Mouse (Mus musculus): ENCODE data around the gene Pak7. TPM values are rescaled to one million over a fixed set of nuclear protein-coding genes. Genes with fewer than 3 reads are reported as not detected.

The Pak7 gene
- total RNA-seq, 2 experiments from 2014 or later = 24.2 to 27.7 TPM

DNA sequence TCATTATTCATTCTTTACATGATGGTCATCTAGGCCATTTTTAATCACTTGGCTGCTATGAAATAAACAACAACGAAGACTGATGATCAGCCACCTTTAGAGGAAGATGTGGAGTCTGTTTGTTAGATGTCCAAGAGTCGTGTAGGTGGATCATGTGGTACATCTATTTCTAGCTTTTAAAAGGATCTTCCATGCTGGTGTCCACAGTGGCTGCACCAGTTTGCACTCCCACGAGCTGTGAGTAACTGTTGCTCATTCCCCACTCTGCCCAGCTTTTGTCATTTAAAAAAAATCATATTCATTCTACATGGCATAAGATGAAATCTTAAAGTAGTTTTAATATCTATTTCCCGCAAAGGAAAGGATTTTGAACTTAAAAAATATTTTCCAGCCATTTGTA lies 183.7 kb downstream of the Pak7 start:
- DNase-seq (ENCODE audit: extremely low spot score in 1 of 2, low spot score in 1 of 2) = no peak

DNA sequence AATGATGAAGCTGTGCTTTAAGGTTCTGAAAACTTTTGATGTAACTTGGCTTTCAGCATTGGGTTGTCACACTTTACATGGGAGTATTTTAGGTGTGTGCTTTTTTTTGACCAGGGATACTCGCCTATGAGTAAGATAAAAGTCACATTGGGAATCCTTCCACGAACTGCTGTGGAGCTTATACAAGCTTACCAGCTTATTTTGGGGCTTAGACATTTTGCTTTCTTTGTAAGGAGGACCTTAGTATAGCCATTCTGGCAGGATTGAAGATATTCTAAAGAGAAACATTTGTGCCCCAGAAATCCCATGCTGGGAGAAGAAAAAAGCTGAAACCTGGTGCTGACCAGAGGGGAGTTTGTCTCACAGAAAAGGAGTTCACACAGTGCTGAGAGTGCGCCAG lies 212.7 kb downstream of the Pak7 start:
- no peak for DNase-seq (ENCODE audit: extremely low spot score in 1 of 2, low spot score in 1 of 2)

DNA sequence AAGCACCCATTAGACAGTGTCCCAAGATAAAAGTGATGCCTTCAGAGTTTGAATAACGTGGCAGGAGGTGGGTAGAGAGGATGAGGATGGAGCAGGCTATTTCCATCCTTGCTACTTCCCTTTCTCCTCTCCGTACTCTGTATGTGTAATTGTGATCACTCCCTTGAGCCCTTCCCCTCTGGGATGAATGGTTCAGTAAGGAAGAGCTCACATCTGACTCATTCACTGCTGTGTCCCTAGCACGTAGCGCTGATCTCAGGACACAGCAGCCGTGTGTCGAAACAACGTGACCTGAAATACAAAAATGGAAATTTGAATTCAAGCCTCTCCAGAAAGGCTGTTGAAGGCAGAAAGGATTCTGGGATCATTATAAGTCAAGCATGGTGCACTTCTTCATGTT lies 237.0 kb downstream of the Pak7 start:
- no peak for DNase-seq (ENCODE audit: extremely low spot score in 1 of 2, low spot score in 1 of 2)

DNA sequence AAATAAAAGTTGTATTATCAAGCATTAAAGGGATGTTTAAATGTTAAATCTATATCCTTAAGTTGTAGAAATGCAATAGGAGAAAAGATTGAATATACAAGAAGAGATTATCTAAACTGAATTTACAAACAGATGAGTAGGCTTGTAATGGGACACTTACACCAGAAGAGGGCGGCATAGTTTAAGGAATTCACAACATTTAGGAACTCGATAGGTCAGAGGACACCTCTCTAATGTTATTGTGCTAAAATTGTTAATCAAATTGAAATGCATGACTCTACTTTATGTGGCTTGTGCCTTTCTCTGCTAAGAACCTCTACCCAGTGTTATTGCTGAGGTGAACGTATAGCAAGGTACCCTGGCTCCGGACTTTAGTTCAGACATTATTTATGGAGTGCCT lies 238.2 kb downstream of the Pak7 start:
- DNase-seq (ENCODE audit: extremely low spot score in 1 of 2, low spot score in 1 of 2) = no peak

DNA sequence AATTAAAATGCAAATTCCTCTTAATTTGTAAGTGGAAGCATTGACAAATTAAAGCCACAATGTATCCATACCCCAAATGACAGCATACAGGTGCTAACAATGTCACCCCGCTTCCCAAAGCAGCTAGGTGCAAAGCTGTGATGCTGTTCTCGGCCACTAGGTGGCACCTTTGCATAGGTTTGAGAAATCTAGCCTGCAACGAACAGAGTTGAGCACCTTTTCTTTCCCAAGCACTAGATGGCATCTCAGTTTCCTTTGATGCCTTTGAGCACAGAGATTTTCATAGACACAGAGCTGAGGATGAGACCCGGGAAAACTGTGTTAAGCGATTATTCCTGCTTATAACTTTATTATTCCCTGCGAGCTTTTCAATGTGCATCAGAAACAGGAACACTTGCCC lies 238.8 kb downstream of the Pak7 start:
- DNase-seq (ENCODE audit: extremely low spot score in 1 of 2, low spot score in 1 of 2) = peak; percentile 63 to 93

DNA sequence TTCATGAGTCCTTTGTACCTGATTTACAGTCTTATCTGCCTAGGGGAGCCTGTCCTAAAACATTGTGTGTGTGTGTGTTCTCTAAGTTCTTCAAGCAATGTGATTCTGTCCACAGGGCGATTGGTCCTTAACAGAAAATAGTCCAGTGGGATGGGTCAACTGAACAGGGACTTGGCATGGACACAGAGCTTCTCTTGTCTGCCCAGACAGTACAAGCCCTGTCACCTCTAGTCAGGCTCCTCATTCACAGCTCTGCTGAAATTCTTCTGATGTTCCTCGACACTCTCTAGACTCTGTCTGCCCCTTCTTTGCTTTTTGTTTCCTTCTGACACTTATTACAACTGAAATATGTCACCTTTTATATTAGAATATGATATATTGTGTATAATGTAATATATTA lies 247.0 kb downstream of the Pak7 start:
- no peak for DNase-seq (ENCODE audit: extremely low spot score in 1 of 2, low spot score in 1 of 2)

DNA sequence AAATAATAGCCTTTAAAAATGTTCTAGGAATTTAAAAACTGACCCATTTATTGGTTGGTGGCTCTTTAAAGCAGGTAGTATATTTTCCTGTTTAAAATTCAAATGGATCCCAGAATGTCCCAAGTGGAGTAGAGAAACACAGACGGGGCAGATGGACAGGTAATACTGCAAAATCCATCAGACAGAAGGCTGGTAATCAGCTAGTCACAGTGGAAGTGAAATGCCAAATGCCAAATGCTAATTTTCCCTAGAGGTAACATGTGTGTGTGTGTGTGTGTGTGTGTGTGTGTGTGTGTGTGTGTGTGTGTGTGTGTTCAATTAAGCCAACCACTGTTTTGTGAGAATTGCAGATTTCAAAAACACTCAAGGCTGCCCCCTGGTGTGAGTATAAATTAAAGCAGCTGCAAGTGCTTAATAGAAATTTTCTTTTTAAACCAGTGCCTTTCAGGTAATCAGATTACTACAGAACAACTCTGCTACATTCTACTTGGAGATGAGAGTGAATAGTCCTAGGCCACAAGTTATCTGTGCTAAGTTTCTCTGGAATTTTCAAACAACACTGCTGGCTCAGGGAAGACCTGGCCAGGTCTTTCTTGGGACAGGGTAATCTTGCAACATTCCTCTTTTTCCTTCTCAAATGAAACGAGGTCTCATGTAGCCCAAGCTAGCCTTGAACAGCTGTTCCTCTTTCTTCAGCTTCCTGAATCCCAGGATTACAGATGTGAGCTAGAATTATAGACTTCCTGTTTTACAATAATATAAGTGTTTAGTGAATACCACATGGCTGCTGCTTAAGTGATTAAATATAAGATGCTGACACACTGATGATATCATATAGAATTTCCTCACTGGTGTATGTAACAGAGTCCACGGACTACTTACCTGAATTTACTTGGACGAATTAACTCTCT lies 248.4 kb downstream of the Pak7 start:
- DNase-seq (ENCODE audit: extremely low spot score in 1 of 2, low spot score in 1 of 2) = peak in 1 of 2 experiments; percentile 70

DNA sequence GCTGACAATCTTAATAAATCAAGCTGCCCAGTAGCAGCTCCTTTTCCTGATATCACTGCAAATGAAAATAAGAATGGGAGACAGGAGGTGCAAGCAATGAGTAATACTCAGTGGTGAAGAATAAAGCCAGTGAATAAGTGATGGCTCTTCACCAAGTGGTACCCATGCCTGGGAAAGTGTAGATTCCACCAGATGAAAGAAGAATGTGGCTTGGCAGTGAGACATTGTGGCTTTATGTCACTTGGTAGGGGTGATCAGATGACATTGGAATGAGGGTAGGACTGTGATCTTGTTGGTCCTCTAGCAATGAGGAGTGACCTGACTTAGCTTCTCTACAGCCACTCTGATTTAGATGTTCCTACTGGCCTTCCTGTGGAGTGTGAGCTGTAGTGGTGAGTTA lies 249.3 kb downstream of the Pak7 start:
- DNase-seq (ENCODE audit: extremely low spot score in 1 of 2, low spot score in 1 of 2) = no peak

DNA sequence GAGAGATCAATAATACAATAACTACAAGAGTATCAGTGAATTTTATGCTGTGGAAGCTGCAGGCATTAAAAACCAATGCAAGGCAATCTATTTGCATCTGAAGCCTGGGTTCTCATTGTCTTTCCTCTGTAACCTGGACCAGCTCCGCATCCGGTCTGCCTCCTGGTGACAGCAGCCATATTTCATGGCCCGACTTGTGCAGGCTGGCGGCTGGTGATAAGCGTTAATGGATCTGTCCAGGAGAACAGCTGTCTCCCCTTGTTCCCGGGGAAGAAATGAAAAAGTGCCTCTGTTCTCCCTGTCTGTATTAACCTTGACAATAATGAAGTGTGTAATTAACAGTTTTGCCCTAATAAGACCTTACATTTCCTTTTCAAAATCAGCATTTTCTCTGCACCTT lies 265.9 kb downstream of the Pak7 start:
- DNase-seq (ENCODE audit: extremely low spot score in 1 of 2, low spot score in 1 of 2) = no peak

DNA sequence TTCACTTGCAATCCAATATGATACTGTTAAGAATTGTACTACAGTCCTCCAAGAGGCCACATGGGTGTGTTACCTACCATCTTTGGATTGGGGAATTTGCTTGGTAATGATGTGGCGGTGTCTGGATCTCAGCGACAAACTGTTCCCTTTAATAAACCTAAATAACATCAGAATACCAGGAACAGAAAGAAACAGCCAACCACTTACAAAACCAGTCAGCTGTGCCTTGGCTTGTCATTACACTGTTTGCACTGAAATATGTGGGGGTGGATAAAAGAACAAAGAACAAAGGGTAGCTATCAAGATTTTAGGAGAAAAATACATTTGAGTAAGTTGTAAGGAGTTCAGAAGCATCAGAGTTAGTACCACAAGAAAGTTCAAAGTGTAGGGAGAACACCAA lies 269.8 kb downstream of the Pak7 start:
- DNase-seq (ENCODE audit: extremely low spot score in 1 of 2, low spot score in 1 of 2) = no peak

DNA sequence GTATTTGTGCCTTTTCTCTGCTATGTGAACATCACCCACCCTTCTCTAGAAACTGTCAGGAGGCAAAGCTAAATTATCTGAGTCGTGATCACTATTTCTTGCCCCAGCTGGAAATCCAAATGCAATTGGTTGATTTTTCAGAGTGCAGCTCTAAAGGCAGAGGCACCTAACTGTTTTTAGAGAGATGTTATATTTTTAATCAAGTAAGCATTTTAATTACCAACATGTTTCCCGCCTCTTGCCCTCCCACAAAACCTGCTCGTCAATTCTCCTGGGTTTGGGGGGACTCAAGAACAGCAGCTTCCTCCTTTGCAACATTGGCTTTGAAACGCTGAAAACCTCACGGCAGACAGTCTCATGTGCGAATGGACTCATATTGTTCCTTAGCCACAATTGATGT lies 274.4 kb downstream of the Pak7 start:
- no peak for DNase-seq (ENCODE audit: extremely low spot score in 1 of 2, low spot score in 1 of 2)

DNA sequence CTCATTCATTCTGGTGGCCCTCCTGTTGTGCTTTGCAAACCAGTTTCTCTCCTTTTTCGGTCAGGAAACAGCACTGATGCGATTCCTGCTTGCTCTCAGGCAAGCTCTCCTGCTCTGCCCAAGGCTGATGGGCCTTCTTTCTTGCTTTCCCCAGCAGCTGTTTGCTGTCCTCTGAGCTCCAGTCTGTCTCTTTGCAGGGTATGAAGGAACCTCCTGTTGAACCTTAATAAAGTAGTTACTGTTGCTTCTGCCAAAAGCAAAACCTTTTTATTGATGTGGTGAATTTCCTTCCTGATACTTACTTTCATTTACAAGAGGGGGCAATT lies 278.8 kb downstream of the Pak7 start:
- peak in 1 of 2 experiments; percentile 20 for DNase-seq (ENCODE audit: extremely low spot score in 1 of 2, low spot score in 1 of 2)

DNA sequence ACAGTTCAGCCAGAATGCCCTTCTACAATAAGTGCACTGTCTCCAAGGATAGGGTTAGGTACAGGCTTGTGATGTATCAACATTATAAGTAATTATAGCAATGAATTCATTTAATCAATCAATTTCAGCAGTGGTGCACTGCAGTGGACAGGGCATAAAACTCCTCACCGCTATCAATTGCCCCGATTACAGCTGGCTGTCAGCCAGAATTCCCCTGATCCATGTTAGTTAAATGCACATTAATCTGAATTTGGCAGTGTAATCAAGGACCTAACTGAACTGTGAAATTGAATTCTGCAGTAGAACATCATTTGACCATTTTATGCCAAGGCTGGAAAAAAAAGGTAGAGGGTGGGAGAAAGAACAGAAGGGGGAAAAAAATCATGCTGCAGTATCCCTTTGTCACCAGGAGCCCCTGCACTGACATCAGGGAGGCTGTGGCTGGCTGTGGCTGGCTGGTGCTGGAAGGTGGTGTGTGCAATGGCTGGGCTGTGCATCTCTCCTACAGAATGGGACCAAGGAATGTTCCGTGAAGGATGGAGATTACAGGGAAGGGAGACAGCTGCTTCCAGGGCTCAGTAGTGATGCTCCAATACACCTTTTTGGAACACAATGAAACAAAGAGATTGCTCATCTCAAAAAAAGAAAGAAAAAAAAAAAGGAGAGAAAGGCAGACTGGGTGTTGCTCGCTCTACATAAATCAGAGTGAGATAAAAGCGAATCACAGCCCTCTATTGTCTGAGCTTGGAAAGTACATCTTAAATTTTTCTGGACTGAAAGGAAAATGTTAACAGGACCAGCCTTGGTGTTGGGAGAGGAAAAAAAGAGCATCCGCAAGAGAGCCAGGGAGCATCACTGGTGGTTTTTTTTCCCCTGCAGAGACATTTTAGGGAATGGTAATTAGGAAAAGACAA lies 279.4 kb downstream of the Pak7 start:
- DNase-seq (ENCODE audit: extremely low spot score in 1 of 2, low spot score in 1 of 2) = no peak

DNA sequence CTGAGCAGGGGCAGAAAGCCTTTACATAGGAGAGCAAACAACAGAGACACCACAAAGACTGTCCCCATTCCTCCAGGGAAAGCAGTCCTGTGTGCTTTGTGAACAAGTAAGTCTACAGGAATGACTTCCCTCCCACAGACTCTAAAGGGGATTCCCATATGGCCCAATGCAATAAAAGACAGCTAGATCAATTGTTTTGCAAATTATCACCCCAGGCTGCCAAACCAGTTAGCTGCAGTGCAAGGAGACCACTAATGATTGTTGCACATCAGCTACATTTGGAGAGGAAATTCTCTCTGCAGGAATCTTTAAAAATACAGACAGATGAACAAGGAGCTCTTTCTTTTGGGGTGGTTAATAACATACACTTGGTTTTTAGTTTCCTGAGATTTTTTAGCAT lies 280.2 kb downstream of the Pak7 start:
- DNase-seq (ENCODE audit: extremely low spot score in 1 of 2, low spot score in 1 of 2) = no peak

DNA sequence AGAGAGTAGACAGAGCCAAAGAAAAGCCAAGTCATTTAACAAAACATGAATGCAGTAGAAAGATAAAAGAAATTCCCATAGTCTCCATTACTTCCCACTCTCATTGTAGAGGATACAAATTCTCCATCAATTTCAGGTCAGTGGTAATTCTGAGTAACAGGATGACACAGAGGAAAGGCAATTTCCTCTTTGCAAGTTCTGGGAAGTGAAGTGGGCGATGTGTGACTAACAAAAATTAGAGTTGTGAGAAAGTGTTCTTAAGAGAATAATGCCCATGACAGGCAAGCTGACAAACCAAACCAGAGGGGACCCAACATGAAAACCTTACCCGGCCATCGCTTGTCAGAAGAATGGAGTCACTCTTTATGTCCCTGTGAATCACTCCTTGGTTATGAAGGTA lies 290.6 kb downstream of the Pak7 start:
- DNase-seq (ENCODE audit: extremely low spot score in 1 of 2, low spot score in 1 of 2) = no peak

DNA sequence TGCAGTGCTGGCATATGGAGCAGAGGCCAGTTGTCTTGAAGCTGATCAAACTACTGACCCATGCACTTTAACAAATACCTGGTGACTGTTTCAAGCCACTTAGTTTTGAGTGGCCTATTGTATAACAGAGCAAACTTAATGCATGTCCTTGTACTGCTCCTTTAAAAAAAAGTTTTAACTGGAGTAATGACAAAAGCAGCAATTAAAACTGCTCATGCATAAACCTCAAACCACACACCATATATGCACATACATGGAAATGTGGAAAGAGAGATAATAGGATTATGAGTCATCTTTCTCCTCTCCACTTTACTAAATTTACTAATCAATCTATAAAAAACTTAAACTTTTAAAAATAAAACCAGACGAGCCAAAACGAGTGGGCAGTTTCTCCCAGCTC lies 291.8 kb downstream of the Pak7 start:
- no peak for DNase-seq (ENCODE audit: extremely low spot score in 1 of 2, low spot score in 1 of 2)

DNA sequence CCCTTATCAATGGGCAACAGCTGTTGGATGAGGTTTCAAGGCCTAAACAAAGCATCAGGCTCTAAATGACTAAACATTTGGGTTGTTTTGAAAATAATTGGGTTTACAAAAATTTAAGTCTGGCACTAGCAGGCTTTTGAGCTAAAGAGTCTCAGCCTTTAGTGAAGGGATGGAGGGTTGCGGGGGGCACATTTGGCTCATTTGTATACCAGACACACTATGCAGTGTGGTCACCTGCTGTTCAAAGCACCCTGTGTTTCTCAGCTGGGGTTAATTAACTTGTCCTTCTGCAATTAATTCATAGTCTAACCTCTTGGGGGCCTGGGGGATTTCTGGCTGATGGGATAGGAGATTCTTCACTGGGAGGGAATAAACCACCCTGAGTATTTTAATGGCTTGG lies 323.4 kb downstream of the Pak7 start:
- no peak for DNase-seq (ENCODE audit: extremely low spot score in 1 of 2, low spot score in 1 of 2)

DNA sequence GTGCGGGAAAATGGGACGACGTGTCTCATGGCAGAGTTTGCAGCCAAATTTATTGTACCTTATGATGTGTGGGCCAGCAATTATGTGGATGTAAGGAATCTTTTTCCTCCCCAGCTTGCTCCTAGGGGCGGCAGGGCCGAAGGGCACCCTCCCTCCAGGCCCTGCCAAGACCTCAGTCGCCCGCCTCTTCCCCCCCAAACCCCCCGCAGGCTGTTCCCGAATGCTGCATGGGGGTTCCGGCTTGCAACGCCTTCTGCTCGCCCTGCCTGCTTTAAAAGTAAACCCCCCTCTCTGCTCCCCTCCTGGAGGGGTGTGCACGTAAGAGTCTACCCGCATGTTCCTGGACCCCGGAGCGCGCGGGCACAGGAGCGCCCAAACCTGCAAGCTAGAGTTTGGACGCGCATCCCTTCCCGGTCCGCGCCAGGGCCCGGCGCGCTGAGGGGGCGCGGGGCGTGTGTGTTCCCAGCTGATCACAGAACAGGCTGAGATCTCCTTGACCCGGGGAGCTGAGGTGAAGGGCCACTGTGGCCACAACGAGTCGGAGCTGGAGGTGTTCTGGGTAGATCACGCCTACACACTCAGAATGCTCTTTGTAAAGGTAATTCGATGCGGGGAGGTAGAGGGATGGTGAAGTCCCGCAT lies 328.6 kb downstream of the Pak7 start:
- no peak for DNase-seq (ENCODE audit: extremely low spot score in 1 of 2, low spot score in 1 of 2)

DNA sequence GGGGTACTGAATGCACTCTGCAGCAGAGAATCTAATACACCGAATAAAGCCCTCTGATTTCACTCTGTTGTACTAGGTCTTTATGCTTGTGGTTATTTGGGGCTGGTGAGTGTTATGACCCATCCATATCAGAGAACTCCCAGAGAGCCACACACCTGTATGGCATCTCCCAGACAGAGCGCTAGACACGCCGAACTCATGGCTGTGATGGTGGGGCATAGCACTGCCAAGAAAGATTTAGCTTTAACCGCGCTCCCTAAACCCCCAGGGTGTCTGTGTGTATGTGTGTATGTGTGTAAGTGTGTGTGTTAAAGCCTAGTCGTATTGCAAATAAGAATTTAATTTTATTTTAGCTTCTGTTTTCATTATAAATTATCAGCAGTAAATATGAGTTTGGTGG lies 329.4 kb downstream of the Pak7 start:
- no peak for DNase-seq (ENCODE audit: extremely low spot score in 1 of 2, low spot score in 1 of 2)

DNA sequence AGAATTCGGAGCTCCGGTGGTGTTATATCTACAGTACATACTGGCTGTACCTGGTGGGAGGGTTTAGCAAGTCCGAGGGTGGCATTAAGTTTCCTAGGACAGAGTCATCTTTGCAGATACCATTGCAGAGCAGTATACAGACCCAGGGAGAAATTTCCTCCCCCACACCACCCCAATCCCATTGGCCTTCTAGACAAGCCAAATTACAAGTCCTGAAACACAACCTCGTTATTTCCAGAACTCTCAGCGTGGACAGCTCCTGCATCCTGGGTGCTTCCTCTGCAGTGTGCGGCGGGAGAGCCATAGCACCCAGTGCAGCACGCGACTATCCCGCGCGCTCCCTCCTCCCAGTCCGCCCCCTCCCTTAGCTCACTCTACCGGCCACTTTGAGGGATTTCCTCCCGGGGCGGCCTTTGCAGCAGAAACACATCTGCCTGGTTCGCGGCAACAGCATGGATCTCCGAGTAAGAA lies 329.9 kb downstream of the Pak7 start:
- DNase-seq (ENCODE audit: extremely low spot score in 1 of 2, low spot score in 1 of 2) = peak in 1 of 2 experiments; percentile 33

DNA sequence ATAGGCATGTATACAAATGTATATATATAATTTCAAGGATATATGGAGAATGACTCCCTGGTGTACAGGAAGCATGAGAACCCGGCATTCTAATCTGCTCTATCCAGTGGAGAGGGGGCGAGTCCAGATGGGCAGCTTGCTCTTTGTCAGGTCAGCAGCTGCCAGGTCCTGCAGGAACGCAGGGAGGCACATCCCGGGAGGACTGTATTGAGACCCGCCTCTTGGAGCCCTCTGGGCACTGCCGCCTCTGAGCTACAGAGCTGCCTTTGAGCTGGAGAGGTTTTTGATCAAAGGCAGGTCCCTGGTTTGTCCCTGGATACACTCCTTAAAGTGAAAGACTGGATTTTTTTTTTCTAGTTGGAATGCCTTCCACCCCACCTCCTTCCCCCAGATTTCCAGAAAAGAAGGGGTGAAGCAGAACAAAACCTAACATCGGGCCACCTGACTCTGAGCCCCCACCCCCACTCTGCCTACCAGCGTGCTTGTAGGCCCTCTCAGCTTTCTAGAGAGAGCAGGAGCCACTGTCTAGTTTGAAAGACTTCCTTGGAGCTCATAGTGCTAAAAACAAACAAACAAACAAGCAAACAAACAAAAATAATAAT lies 336.0 kb downstream of the Pak7 start, which contains the start of gene Lamp5:
Gene Lamp5, plus strand, starts transcription at position 552 of the 602 bp plus-strand sequence.
- DNase-seq (ENCODE audit: extremely low spot score in 1 of 2, low spot score in 1 of 2) = no peak
